Mouse (Mus musculus): ENCODE data around the gene Scd3. TPM values are rescaled to one million over a fixed set of nuclear protein-coding genes. Genes with fewer than 3 reads are reported as not detected.

Scd3 gene
- total RNA-seq (2021) = 1 to 10 TPM; 1.2 to 1.9 TPM

DNA sequence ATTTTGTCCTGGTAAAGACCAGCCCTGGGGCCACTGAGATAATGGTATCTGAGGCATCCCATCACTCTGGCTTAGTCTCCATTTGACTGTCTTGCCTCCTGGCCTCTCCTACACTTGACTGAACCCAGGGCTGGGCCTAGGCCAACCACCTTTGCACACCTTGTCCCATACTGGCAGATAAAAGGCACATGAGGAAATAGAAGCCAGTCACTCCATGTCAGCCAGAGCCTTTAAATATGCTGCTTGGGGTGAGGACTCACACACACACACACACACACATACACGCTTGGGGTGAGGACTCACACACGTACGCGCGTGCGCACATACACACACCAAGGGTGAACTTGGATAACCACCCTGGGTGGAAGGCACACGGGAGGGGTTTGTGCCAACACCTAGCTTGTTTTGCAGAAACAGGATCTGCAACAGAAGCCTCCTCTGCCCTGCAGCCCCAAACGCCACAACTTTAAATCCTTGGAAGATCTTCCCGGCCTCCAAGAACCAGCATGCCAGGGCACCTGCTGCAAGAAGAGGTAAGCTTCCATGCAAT, at the start of gene Scd3:
TSS of gene Scd3 (plus strand) at position 255 of the 550 bp plus-strand sequence.
- DNase-seq = no peak
- intact Hi-C loops (cut with DNase I) = no loop called here

- DNase-seq = no peak
- intact Hi-C loops (cut with DNase I) = no loop called here
Measured at GRCm38 (mm10) chr19:44153781-44154180, 49.3 kb upstream of the Scd3 start.

GRCm38 (mm10) chr19:44157005-44157404, 46.1 kb upstream of the Scd3 start:
- DNase-seq = no peak
- intact Hi-C loops (cut with DNase I) = no loop called here

- DNase-seq = no peak
Measured at GRCm38 (mm10) chr19:44159386-44159785, 43.7 kb upstream of the Scd3 start.

GRCm38 (mm10) chr19:44161515-44161914, 41.6 kb upstream of the Scd3 start:
- intact Hi-C loops (cut with DNase I) = loop anchor here (10.0 kb wide), 1 partner anchor 263 kb away; no protein-coding TSS in a partner anchor
- no peak for DNase-seq

More at GRCm38 (mm10) chr19:44159386-44159785, 43.7 kb upstream of the Scd3 start:
- intact Hi-C loops (cut with DNase I) = no loop called here

- no peak for DNase-seq
- intact Hi-C loops (cut with DNase I) = no loop called here
Measured at GRCm38 (mm10) chr19:44174835-44175234, 28.2 kb upstream of the Scd3 start.

- no peak for DNase-seq
Measured at GRCm38 (mm10) chr19:44176741-44177140, 26.3 kb upstream of the Scd3 start.

GRCm38 (mm10) chr19:44180502-44180901, 22.6 kb upstream of the Scd3 start:
- intact Hi-C loops (cut with DNase I) = no loop called here
- no peak for DNase-seq

More at GRCm38 (mm10) chr19:44176741-44177140, 26.3 kb upstream of the Scd3 start:
- intact Hi-C loops (cut with DNase I) = no loop called here

- intact Hi-C loops (cut with DNase I) = no loop called here
- no peak for DNase-seq
Measured at GRCm38 (mm10) chr19:44183968-44184367, 19.1 kb upstream of the Scd3 start.

DNA sequence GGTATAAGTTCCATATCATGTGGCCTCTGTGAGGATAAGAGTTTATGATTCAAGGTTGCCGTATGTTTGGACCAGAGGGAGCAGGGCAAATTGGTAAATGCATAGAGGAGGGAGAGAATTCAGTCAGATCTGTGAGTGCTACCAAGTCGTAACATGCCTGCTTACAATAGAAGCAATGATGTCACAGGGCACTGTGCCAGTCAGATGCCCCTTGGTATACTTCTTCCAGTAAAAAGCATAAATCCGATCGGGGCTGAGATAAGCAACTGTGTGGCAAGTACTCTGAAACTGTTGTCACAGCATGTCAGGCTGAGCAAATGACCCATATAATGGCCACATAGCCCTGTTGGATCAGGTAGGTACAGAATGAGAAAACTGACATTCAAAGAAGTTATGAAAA, 14.0 kb upstream of the Scd3 start:
- intact Hi-C loops (cut with DNase I) = no loop called here

GRCm38 (mm10) chr19:44192342-44192741, 10.7 kb upstream of the Scd3 start, which contains the start of gene Pkd2l1:
Gene Pkd2l1, minus strand, starts transcription at chr19:44192442.
- no peak for DNase-seq
- intact Hi-C loops (cut with DNase I) = no loop called here

More for the DNA sequence above, 14.0 kb upstream of the Scd3 start:
- DNase-seq = no peak

- intact Hi-C loops (cut with DNase I) = no loop called here
- DNase-seq = no peak
Measured at GRCm38 (mm10) chr19:44193906-44194305, 9.2 kb upstream of the Scd3 start.

DNA sequence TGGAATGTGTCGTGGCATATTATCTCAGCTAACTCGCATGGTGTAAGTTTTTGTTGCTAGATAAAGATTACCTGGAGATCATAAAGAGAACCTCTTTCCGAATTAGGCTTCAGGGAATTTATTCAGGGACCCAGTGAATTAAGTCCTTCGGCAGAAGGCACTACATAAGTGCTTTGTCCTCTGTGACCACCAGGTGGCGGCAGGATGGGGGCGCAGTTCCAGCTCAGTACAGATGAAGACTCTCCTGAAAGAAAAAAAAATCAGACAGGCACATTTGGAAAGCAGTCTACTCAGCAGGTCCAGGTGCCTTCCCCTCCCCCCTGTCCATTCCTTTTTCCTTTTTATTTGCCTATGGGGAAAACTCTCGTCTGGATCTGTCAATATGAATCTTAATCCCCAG, 7.9 kb upstream of the Scd3 start:
- peak; percentile 81 for DNase-seq
- intact Hi-C loops (cut with DNase I) = loop anchor here (5.0 kb wide), 1 partner anchor 167 kb away; no protein-coding TSS in a partner anchor

DNA sequence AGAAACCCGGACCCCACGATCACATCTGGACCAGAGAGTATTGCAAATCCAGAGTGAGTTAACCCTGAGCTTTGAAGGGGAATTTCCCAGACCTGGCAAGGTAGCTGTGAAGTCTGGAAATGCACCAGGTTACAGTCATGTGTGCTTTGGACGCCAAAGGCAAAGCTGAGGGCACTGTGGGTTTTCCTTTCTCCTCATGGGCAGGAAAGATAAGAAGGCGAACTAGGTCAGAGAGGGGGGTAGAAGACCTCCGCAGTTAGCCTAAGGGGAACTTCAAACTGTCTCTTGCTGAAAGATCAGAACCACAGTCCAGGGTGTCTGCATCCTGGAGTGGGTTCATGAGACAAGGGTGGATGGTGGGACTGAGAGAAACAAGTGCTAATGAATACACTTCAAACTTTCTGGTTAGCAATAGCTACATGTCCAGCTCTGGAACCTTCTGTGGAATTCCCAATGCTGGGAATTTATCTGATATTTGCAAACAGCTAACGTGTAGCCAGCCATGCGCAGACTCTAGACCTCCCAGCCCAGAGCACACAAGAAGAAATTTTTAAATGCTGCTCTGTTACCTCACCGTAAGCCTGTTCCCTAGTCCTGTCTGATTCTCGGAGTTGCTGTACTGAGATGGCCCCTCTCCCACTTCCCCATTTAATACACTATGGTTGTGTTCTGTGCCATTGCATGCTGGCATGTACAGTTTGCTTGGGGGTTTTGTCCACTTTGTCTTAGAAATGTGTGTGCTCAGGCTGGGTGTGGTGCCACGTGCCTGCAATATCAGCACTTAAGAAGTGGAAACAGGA, 5.8 kb upstream of the Scd3 start:
- intact Hi-C loops (cut with DNase I) = loop anchor here (5.0 kb wide), 1 partner anchor 165 kb away; no protein-coding TSS in a partner anchor
- DNase-seq = no peak

GRCm38 (mm10) chr19:44198494-44198893, 4.6 kb upstream of the Scd3 start:
- DNase-seq = no peak
- intact Hi-C loops (cut with DNase I) = loop anchor here (5.0 kb wide), 1 partner anchor 164 kb away; no protein-coding TSS in a partner anchor

GRCm38 (mm10) chr19:44198964-44199363, 4.1 kb upstream of the Scd3 start:
- DNase-seq = no peak
- intact Hi-C loops (cut with DNase I) = loop anchor here (5.0 kb wide), 1 partner anchor 163 kb away; no protein-coding TSS in a partner anchor

DNA sequence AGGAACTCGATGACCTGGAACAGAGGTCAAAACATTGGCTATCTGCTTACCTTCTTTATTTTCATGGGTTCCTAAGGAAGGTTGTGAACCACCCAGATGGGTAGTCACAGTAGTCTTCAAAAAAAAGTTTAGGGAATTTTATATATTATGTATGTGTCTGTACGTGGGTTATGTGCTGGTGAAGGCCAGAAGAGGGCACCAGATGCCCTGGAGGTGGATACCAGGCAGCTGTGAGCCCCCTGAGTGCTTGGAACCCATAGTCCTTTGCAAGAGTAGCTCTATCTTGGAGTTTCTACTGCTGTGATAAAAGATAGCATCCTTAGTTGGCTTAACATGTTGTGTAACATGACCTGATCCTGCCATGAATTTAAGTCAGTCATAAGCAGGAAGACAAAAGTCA, 4.0 kb downstream of the Scd3 start:
- no peak for DNase-seq
- intact Hi-C loops (cut with DNase I) = no loop called here

DNA sequence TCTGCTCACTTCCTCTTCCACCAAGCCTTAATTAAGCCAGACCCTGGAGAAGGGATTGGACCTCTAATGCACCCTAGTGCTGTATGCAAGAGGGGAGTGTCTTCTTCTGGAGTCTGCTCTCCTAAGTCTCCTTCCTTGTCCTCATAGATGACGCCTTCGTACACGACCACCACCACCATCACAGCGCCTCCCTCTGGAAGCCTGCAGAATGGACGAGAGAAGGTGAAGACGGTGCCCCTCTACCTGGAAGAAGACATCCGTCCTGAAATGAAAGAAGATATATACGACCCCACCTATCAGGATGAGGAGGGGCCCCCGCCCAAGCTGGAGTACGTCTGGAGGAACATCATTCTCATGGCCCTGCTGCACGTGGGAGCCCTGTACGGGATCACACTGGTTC, 12.2 kb downstream of the Scd3 start:
- intact Hi-C loops (cut with DNase I) = no loop called here
- DNase-seq = no peak

DNA sequence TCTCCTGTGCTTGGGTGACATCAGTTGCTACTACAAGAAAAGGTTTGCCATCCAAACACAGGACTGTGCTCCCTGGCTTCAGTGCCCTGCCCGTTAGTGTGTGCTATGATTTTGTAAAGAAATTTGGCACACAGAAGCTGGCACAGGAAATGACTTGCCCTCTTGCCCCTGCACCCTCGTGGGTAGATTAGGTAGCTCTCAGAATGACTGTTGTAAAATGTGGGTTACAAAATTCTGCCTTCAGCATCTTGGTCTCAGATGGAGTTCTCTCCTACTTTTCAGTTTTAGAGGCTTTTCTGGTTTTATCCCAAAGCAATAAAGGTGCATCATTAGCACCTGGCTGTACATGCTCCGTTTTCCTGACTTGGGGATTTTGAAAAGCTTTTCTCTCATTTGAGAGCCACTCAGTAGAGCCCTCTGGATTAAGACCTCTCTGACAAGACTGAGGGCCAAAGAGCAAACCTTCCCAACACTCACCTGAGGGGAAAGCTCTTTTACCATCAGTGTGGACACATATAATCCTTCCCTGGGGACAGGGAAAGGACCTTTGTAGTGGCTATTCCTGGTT, 15.0 kb downstream of the Scd3 start:
- intact Hi-C loops (cut with DNase I) = no loop called here
- DNase-seq = no peak

- intact Hi-C loops (cut with DNase I) = no loop called here
- DNase-seq = no peak
Measured at GRCm38 (mm10) chr19:44225728-44226127, 22.7 kb downstream of the Scd3 start.

GRCm38 (mm10) chr19:44229776-44230175, 26.7 kb downstream of the Scd3 start:
- no peak for DNase-seq
- intact Hi-C loops (cut with DNase I) = no loop called here

DNA sequence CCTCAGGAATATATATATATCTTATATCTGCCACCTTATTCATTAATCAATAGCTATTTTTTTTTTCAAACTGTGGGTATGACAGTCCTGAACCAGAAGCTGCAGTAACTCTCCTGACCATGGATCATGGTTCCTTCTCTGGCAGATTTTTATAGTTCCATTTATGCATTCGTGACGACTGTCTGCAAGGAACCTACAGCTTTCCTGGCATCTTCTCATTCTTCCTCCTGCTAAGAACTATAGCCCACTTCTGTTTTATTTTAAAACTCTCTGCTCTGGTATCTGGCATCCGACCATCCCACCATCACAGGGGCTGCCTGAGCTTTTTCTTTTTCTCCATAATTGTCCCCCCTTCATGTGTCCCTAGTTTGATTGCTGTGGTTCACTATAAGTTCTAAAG, 27.1 kb downstream of the Scd3 start:
- DNase-seq = no peak
- intact Hi-C loops (cut with DNase I) = no loop called here

Data from left cerebral cortex, postnatal 4 days (tissue).